Mouse (Mus musculus) B cell, adult 2 months (primary cell): ENCODE results near the gene Spred1.

Experiments
- DNase-seq, 2 experiments: peaks; one replicate each; pipeline ENCODE4 v3.0.0; 2022

The Spred1 gene

GRCm38 (mm10) chr2:117121212-117121983 is at the start of gene Spred1:
Gene Spred1 (plus strand): TSS chr2:117121374.
- peak; percentile 38 to 55 for DNase-seq

GRCm38 (mm10) chr2:117071596-117071995 is 49.6 kb upstream of the Spred1 start:
- DNase-seq = no peak

- no peak for DNase-seq
These were observed 42.5 kb upstream of the Spred1 start for GRCm38 (mm10) chr2:117078711-117079110.

GRCm38 (mm10) chr2:117079621-117080020 is 41.6 kb upstream of the Spred1 start:
- DNase-seq = no peak

- DNase-seq = no peak
These were observed 35.0 kb upstream of the Spred1 start for GRCm38 (mm10) chr2:117086002-117086765.

- DNase-seq = no peak
These were observed 34.3 kb upstream of the Spred1 start for GRCm38 (mm10) chr2:117086766-117087457.

GRCm38 (mm10) chr2:117087458-117087820 is 33.7 kb upstream of the Spred1 start:
- DNase-seq = no peak

GRCm38 (mm10) chr2:117089482-117089881 is 31.7 kb upstream of the Spred1 start:
- DNase-seq = no peak

GRCm38 (mm10) chr2:117090061-117090460 is 31.1 kb upstream of the Spred1 start:
- no peak for DNase-seq

- DNase-seq = no peak
These were observed 28.2 kb upstream of the Spred1 start for GRCm38 (mm10) chr2:117092946-117093401.

- no peak for DNase-seq
These were observed 25.7 kb upstream of the Spred1 start for GRCm38 (mm10) chr2:117095491-117095890.

GRCm38 (mm10) chr2:117097305-117097704 is 23.9 kb upstream of the Spred1 start:
- no peak for DNase-seq

GRCm38 (mm10) chr2:117099316-117099715 is 21.9 kb upstream of the Spred1 start:
- DNase-seq = no peak

GRCm38 (mm10) chr2:117103461-117103860 is 17.7 kb upstream of the Spred1 start:
- no peak for DNase-seq

- peak; percentile 19 to 23 for DNase-seq
These were observed 15.8 kb upstream of the Spred1 start for GRCm38 (mm10) chr2:117105407-117105806.

GRCm38 (mm10) chr2:117108059-117108458 is 13.1 kb upstream of the Spred1 start:
- no peak for DNase-seq

- DNase-seq = no peak
These were observed 11.9 kb upstream of the Spred1 start for GRCm38 (mm10) chr2:117109296-117109695.

GRCm38 (mm10) chr2:117110355-117110866 is 10.8 kb upstream of the Spred1 start:
- DNase-seq = no peak

- no peak for DNase-seq
These were observed 7.9 kb upstream of the Spred1 start for GRCm38 (mm10) chr2:117113262-117113661.

GRCm38 (mm10) chr2:117113762-117114161 is 7.4 kb upstream of the Spred1 start:
- no peak for DNase-seq

GRCm38 (mm10) chr2:117118516-117118915 is 2.7 kb upstream of the Spred1 start:
- no peak for DNase-seq

GRCm38 (mm10) chr2:117119291-117120245 is 1.6 kb upstream of the Spred1 start:
- DNase-seq = no peak
